Mouse (Mus musculus) cortical plate, adult 2 months (tissue): ENCODE results near the gene Ell.

Experiments used
- CTCF ChIP-seq: fragments of 200-500 bp; IDR thresholded peaks from 2 replicates; pipeline ENCODE4 v1.5.1; 2011; ENCODE audit warnings: mild to moderate bottlenecking, control low read depth, low read length; ENCODE audit not compliant: insufficient read depth; ENCODE audit errors: extremely low read depth
- POLR2A ChIP-seq: fragments of 200-500 bp; IDR thresholded peaks from 2 replicates; pipeline ENCODE4 v1.6.1; 2011; ENCODE audit warnings: mild to moderate bottlenecking, low read length, control low read depth; ENCODE audit not compliant: insufficient read depth; ENCODE audit errors: extremely low read depth

GRCm38 (mm10) chr8:70599507-70600290 is 60.4 kb downstream of the Ell start:
- TF ChIP-seq CTCF = no peak
- no peak for TF ChIP-seq POLR2A
